Mouse (Mus musculus): Measurements from ENCODE around the gene Tmem266.

- TF ChIP-seq CTCF (IDR thresholded peaks at IDR 0.05; ENCODE audit: extremely low read depth, insufficient read length, insufficient replicate concordance, low read depth, low read length) (peak; percentile 52; the same call in 1 of the 2 replicates), POLR2A (IDR thresholded peaks at IDR 0.05; ENCODE audit: low read depth, low read length) (no peak)
Measured at GRCm38 (mm10) chr9:55409833-55410232, 83.1 kb downstream of the Tmem266 start.
